Mouse (Mus musculus): ENCODE results near the gene Cacna2d3. TPM values are rescaled to one million over a fixed set of nuclear protein-coding genes. Genes with fewer than 3 reads are reported as not detected.
A peak's percentile ranks its signal among the peaks of the same experiment; 100 is the strongest.

Gene Cacna2d3
- polyA plus RNA-seq, 1 experiment from 2014 or later = 36.5 TPM

DNA sequence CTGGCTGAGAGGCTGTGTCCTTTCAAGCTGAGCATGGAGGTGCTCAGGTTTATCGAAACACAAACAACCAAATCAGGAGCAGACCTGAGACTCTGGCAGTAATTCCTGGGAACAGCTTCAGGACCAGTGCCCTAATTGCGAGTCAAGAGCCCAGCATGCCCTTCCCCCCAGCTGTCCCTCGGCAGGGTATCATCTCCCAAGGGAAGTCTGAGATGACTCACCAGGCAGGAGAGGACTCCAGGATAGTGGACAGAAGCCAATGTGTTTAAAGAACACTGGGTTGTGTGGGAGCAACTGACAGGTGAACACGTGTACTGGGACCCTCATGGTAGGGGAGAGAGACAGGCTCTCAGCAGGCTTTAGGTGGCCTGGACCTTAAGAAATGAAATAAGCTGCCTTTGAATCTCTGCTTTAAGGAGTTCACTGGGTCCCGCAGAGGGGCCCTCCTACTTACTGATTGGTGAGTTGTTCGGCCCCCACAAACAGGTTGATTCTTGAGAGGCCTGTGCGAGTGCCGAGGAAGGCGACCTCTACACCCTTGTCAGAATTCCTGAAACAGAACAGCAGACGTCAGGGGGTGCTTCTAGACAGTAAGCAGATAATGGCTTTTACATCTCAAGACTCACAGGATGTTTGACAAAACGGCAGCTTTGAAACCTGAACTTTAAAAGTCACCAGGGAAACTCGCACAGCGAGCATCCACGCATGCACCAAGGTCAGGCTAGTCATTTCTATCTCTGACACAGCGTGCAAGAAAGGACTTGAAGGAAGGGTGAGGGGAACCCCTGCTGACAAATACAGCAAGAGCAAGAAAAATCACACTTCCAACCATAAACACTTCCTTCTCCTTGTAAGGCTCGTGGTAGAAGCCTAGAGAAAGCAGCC is 669.5 kb downstream of the Cacna2d3 start:
- no peaks in the 10 kb centered on the region; the same call in 1 of the 2 replicates for H3K4me1 ChIP-seq
- no peaks in the 10 kb centered on the region for H3K36me3 ChIP-seq
- H3K27ac ChIP-seq = no peak overlapping the region
- WGBS = 70% methylated on average over 16 of the region's 16 CpGs
- ATAC-seq (ENCODE audit: low FRiP score) = no peak
- no peaks in the 10 kb centered on the region for H3K27me3 ChIP-seq
- no peaks in the 10 kb centered on the region for H3K9me3 ChIP-seq (replicated peaks)
- H3K4me2 ChIP-seq (replicated peaks) = no peak overlapping the region
- no peak overlapping the region for H3K4me3 ChIP-seq
- H3K9ac ChIP-seq = no peak overlapping the region

DNA sequence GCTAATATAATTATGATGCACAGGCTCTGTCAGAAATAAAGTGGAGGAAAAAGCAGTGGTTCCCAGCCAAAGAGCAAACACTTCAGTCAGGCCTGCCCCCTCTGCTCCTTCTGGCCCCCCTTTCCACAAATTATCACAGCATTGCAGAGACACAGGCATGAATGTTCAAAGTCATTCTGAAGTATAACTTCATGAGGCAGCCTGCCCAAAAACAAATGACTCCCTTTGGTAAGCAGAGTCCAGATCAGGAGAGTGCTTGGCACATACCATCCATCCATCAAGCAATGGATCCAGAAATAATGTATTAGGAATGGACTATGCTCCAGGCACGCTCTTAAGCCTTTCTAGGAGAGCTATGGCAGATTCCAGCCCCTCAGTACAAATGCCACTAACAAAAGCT is 679.3 kb downstream of the Cacna2d3 start:
- no peaks in the 10 kb centered on the region for H3K9me3 ChIP-seq (replicated peaks)
- no peak overlapping the region for H3K4me3 ChIP-seq
- H3K36me3 ChIP-seq = no peaks in the 10 kb centered on the region
- no peak for ATAC-seq (ENCODE audit: low FRiP score)
- no peak overlapping the region for H3K4me2 ChIP-seq (replicated peaks)
- H3K27ac ChIP-seq = no peak overlapping the region
- H3K27me3 ChIP-seq = no peaks in the 10 kb centered on the region
- H3K4me1 ChIP-seq = peaks cover 23% of the 10 kb centered on the region
- no peak overlapping the region for H3K9ac ChIP-seq
- 56% methylated on average over 1 of the region's 1 CpGs for WGBS

DNA sequence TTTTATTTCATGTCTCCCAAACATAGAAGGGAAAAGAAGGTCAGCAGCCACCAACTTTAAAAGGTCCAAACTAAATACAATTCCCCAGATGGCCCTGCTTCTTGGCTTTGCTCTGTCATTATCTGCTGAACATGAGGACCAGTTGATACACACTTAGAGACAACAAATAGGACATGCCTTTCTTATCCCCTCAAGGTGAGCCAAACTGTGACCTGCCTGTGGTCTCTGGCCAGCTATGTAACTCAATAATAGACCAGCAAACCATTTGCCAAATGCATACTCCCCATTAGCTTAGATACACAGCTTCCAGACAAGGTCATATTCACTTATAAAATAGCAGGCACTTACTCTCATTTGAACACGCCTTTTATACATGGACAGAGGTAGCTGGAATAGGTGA is 680.2 kb downstream of the Cacna2d3 start:
- no peaks in the 10 kb centered on the region for H3K9me3 ChIP-seq (replicated peaks)
- H3K27me3 ChIP-seq = no peaks in the 10 kb centered on the region
- H3K4me1 ChIP-seq = peaks cover 23% of the 10 kb centered on the region
- WGBS = 90% methylated on average over 1 of the region's 1 CpGs
- no peak overlapping the region for H3K4me2 ChIP-seq (replicated peaks)
- H3K27ac ChIP-seq = peak overlapping the region; percentile 14
- ATAC-seq (ENCODE audit: low FRiP score) = no peak
- no peak overlapping the region for H3K4me3 ChIP-seq
- no peak overlapping the region for H3K9ac ChIP-seq
- H3K36me3 ChIP-seq = no peaks in the 10 kb centered on the region

DNA sequence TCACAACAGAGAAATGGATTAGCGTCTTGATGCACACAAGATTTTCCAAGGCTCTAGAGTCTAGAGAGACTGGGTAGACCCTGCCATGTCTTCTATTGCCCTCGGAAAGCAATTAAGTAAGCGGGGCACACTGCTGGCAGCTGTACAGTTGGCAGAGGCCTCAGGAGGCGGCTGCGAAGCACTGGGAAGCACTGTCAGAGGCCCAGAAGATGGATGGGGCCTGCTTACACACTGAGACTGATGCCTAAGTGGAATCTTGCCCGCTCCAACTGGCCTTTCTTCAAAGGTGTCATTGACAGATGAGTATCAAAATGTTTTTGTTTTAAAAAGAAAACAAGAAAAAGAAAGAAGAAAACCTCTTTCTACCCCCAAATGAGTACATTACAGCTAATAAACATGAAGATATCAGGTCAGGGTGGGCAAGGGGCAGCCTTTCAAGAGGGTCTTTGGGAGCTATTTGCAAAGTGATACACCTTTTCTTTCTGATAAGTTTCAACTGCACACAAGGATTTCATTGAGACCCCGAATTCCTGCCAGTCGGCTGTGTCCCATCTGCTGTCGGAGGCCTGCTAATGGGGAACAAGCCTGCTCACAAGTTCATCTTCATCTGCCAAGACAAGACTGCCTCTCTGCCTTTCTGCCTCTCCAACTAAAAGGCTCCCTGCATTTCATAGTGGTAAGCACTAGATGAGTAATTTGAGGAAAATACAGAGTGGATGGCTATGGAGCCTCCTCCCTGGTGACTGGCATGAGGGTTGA is 680.9 kb downstream of the Cacna2d3 start:
- WGBS = 40% methylated on average over 9 of the region's 9 CpGs
- Histone ChIP-seq H3K4me2 (replicated peaks) (no peak overlapping the region), H3K36me3 (no peaks in the 10 kb centered on the region), H3K9me3 (replicated peaks) (no peaks in the 10 kb centered on the region), H3K4me3 (no peak overlapping the region), H3K27me3 (no peaks in the 10 kb centered on the region), H3K27ac (peak overlapping the region; percentile 14), H3K9ac (no peak overlapping the region), H3K4me1 (peaks cover 23% of the 10 kb centered on the region)
- peak; percentile 90 for ATAC-seq (ENCODE audit: low FRiP score)

DNA sequence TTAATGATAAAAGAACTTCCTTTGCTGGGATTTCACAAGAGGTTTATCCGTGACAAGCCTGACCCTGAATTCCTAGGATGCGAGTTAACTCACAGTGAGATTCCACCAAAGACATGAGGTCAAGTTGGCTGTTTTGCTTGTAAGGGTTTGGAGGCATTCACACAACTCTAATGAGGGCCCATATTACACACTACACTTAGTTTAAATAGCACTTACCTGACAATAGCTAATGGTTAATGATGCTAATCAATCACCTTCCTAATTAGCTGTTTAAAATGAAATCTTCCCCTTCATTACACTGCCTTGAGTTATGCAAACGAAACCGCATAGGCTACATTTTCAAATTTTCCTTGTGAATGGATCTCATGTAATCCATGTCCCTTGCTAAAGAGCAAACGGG is 683.4 kb downstream of the Cacna2d3 start:
- Histone ChIP-seq H3K27ac (no peak overlapping the region), H3K4me3 (no peak overlapping the region), H3K36me3 (no peaks in the 10 kb centered on the region), H3K9me3 (replicated peaks) (no peaks in the 10 kb centered on the region), H3K27me3 (no peaks in the 10 kb centered on the region), H3K4me2 (replicated peaks) (no peak overlapping the region), H3K4me1 (peaks cover 23% of the 10 kb centered on the region), H3K9ac (no peak overlapping the region)
- WGBS = 48% methylated on average over 5 of the region's 5 CpGs
- ATAC-seq (ENCODE audit: low FRiP score) = no peak

DNA sequence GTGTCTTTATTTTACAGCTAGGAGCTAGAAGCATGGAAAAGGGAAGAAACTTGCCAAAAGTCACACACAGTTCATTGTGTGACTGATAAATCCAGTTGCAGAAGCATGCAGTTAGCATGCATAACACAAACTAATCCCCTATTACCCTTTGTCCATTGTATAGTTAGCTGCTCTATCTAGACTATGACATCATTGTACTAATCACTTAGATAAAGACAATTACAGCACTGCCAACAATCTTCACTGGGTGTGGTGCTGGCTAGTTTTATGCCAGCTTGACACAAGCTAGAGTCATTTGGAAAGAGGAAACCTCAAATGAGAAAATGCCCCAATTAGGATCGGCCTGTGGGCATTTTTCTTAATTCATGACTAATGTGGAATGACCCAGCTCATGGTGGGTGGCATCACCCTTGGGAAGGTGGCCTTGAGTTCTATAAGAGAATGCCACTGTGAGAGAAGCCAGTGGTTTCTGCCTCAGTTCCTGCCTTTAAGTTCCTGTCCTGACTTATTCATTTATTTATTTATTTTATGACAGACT is 689.7 kb downstream of the Cacna2d3 start:
- Histone ChIP-seq H3K9me3 (replicated peaks) (no peaks in the 10 kb centered on the region), H3K4me1 (peaks cover 20% of the 10 kb centered on the region), H3K27me3 (no peaks in the 10 kb centered on the region), H3K27ac (no peak overlapping the region), H3K9ac (no peak overlapping the region), H3K4me3 (no peak overlapping the region), H3K36me3 (no peaks in the 10 kb centered on the region), H3K4me2 (replicated peaks) (no peak overlapping the region)
- no peak for ATAC-seq (ENCODE audit: low FRiP score)
- WGBS = 87% methylated on average over 1 of the region's 1 CpGs

DNA sequence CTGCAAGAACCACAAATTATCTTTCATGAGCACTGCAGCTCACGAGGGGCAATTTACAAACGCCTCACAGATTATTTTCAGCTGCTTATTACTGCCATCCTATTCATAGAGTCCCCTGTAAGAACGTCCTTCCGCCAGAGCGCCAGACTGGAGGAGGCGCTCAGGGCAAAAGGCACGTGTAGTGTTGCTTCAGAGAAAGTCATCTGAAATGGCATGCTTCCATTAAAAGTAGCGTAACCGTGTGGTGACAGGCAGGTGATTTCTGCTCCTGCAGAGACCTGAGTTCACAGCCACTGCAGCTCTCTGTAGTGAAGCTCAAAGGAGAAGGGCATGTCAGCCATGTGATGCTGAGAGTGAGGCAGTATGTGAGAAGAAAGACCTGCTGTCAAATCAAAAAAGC is 691.1 kb downstream of the Cacna2d3 start:
- Histone ChIP-seq H3K4me1 (peaks cover 22% of the 10 kb centered on the region), H3K4me2 (replicated peaks) (no peak overlapping the region), H3K27ac (no peak overlapping the region), H3K9ac (no peak overlapping the region), H3K4me3 (no peak overlapping the region), H3K36me3 (no peaks in the 10 kb centered on the region), H3K27me3 (no peaks in the 10 kb centered on the region), H3K9me3 (replicated peaks) (no peaks in the 10 kb centered on the region)
- no peak for ATAC-seq (ENCODE audit: low FRiP score)
- WGBS = 59% methylated on average over 9 of the region's 9 CpGs

DNA sequence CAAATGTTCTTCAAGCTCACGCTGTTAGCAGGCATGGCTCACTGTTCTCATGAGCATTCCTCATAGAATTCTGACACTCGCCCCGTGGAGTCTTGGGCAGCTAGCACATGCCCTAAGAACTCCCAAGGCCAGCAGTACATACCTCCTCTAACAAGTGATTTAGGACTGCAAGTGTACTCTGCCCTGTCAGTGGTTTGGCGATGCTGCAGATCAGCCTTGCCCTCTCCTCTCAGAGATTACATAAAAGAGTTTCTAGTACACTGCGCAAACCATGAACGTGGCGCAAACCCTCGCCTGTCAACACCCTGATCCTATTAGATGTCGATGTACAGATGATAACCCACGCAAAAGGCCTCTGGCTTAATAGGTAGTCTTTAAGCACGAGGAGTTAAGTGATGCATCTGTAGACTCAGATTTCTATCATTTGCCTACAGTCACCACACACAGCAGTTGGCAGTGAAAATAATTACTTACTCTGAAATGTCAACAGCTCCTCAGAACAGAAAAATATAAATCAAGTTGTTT is 691.7 kb downstream of the Cacna2d3 start:
- no peaks in the 10 kb centered on the region for H3K27me3 ChIP-seq
- no peak for ATAC-seq (ENCODE audit: low FRiP score)
- H3K4me2 ChIP-seq (replicated peaks) = no peak overlapping the region
- H3K4me1 ChIP-seq = peaks cover 22% of the 10 kb centered on the region
- no peak overlapping the region for H3K9ac ChIP-seq
- H3K9me3 ChIP-seq (replicated peaks) = no peaks in the 10 kb centered on the region
- H3K4me3 ChIP-seq = no peak overlapping the region
- H3K27ac ChIP-seq = no peak overlapping the region
- no peaks in the 10 kb centered on the region for H3K36me3 ChIP-seq
- WGBS = 69% methylated on average over 11 of the region's 11 CpGs

DNA sequence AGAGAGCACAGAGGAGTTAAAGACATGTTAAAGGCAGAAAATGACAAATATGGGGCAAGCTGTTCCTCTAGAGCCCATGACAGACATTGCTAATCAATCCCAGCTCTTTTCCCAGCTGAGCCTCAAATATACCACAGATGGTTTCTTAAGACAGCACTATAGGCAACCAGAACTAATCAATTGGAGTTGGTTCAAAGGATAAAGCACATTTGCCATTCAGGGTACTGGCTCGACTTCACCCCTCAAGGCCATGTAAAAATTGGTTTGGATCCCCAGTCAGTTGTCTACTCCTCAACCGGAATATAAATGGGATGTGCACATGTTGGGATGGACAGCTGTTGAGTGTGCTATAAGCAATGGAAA is 692.6 kb downstream of the Cacna2d3 start:
- H3K27ac ChIP-seq = peak overlapping the region; percentile 62; the same call in 1 of the 2 replicates
- no peak overlapping the region for H3K4me3 ChIP-seq
- peaks cover 22% of the 10 kb centered on the region for H3K4me1 ChIP-seq
- ATAC-seq (ENCODE audit: low FRiP score) = peak; percentile 63
- no peaks in the 10 kb centered on the region for H3K27me3 ChIP-seq
- no peaks in the 10 kb centered on the region for H3K36me3 ChIP-seq
- no peak overlapping the region for H3K9ac ChIP-seq
- H3K9me3 ChIP-seq (replicated peaks) = no peaks in the 10 kb centered on the region
- H3K4me2 ChIP-seq (replicated peaks) = no peak overlapping the region
- 38% methylated on average over 2 of the region's 2 CpGs for WGBS

DNA sequence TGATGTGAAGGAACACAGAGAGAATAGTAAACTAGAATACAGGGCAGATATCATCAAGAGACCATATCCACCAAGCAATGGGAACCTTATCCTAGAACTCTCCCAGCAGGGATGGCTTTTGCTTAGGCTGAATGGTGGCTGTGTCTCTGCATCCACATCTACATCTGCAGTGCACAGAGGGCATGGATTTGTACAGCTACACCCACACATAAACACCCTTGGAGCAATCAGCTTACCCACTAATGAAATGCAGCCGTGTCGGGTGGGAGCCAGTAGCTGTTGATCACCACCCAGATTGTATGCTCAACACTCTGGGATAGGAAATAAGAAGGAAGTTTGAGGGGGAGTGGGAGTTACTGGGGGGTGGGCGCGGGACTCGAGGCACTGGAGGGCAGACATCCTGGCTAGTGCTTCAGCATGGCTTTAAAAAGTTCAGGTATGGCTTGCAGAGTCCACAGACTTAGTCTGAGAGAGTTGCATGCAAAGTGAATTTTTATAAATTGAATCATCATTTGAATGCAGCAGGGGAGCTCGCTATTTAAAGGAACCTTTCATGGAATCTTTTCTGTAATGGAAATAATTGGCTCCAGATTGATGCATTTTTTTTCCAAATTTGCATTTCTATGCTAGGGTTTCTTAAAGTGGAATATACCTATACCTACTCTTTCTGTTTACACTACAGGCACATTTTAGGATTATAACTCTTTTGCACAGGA is 693.1 kb downstream of the Cacna2d3 start:
- no peak overlapping the region for H3K9ac ChIP-seq

DNA sequence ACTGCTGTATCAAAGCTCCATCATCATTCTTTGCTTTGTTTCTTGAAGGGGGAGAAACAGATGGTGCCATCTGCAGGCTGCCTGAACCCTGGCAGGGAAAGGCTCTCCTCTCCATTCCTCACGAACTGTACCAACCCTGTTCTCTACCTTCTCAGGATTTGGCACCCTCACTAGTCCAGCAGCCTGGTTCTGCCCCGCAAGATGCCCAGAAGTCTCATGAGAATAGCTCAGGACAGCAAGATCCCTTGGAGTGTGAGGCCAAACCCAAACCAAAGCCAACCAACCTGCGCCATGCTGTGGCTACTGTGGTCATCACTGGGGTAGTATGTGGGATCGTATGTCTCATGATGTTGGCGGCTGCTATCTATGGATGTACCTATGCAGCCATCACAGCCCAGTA is 694.4 kb downstream of the Cacna2d3 start:
- no peak overlapping the region for H3K9ac ChIP-seq
- H3K27ac ChIP-seq = no peak overlapping the region
- H3K4me2 ChIP-seq (replicated peaks) = no peak overlapping the region
- H3K4me3 ChIP-seq = no peak overlapping the region
- no peak for ATAC-seq (ENCODE audit: low FRiP score)
- no peaks in the 10 kb centered on the region for H3K9me3 ChIP-seq (replicated peaks)
- no peaks in the 10 kb centered on the region for H3K36me3 ChIP-seq
- H3K27me3 ChIP-seq = no peaks in the 10 kb centered on the region
- 88% methylated on average over 5 of the region's 5 CpGs for WGBS
- H3K4me1 ChIP-seq = peaks cover 22% of the 10 kb centered on the region

More for the DNA sequence above, 693.1 kb downstream of the Cacna2d3 start:
- H3K4me2 ChIP-seq (replicated peaks) = no peak overlapping the region
- H3K4me3 ChIP-seq = no peak overlapping the region
- WGBS = 56% methylated on average over 6 of the region's 6 CpGs
- H3K27ac ChIP-seq = peak overlapping the region; percentile 62
- no peaks in the 10 kb centered on the region for H3K27me3 ChIP-seq
- ATAC-seq (ENCODE audit: low FRiP score) = peak; percentile 56; the same call in 1 of the 2 replicates
- H3K4me1 ChIP-seq = peaks cover 22% of the 10 kb centered on the region
- H3K36me3 ChIP-seq = no peaks in the 10 kb centered on the region
- no peaks in the 10 kb centered on the region for H3K9me3 ChIP-seq (replicated peaks)

DNA sequence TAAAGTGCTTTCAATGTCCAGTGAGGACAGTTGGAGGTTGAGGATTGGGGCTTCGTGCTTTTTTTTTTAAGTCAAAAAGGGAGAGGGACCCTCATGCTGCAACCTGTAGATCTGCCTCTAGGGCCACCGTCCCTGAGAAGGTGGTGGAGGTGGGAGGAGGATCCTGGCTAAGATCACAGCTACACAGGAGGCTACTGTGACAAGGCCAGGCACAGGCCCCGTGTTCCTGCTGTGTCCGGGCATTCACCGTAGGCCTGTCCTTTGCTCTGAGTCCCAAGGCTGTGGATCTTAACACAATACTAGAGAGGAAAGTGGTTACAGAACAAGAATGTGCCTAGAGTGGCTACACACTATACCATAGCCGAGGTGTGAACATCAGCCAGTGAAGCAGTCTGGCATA is 696.3 kb downstream of the Cacna2d3 start:
- ATAC-seq (ENCODE audit: low FRiP score) = no peak
- H3K27me3 ChIP-seq = no peaks in the 10 kb centered on the region
- H3K27ac ChIP-seq = no peak overlapping the region
- 82% methylated on average over 6 of the region's 6 CpGs for WGBS
- no peak overlapping the region for H3K4me2 ChIP-seq (replicated peaks)
- H3K9me3 ChIP-seq (replicated peaks) = no peaks in the 10 kb centered on the region
- peaks cover 18% of the 10 kb centered on the region for H3K4me1 ChIP-seq
- no peak overlapping the region for H3K9ac ChIP-seq
- H3K4me3 ChIP-seq = no peak overlapping the region
- no peaks in the 10 kb centered on the region for H3K36me3 ChIP-seq

Data from hindbrain, embryonic 12.5 days (tissue).